Mouse (Mus musculus): ENCODE data around the gene Dntt. TPM values are rescaled to one million over a fixed set of nuclear protein-coding genes. Genes with fewer than 3 reads are reported as not detected.

Dntt gene
- polyA plus RNA-seq, 1 experiment from 2014 or later = not detected

GRCm38 (mm10) chr19:41006621-41007020, 22.5 kb upstream of the Dntt start:
- Histone ChIP-seq H3K4me2 (no peak overlapping the region), H3K9me3 (ENCODE audit: control insufficient read depth, low read length) (no peaks in the 10 kb centered on the region), H3K4me1 (replicated peaks; ENCODE audit: control insufficient read depth, insufficient read depth, low read length) (no peaks in the 10 kb centered on the region), H3K4me3 (ENCODE audit: low read depth, low read length) (no peak overlapping the region), H3K27me3 (replicated peaks; ENCODE audit: control insufficient read depth, insufficient read depth, low read length) (no peaks in the 10 kb centered on the region), H3K9ac (ENCODE audit: low read depth, low read length) (no peak overlapping the region), H3K36me3 (ENCODE audit: control insufficient read depth, insufficient read depth, low read length) (no peaks in the 10 kb centered on the region), H3K27ac (ENCODE audit: low read depth, low read length) (no peak overlapping the region)
- DNase-seq (ENCODE audit: low spot score) = no peak
- no peak for ATAC-seq (replicated peaks; ENCODE audit: low FRiP score)
- WGBS = 35% methylated on average over 4 of the region's 4 CpGs

- H3K4me1 ChIP-seq (replicated peaks; ENCODE audit: control insufficient read depth, insufficient read depth, low read length) = no peaks in the 10 kb centered on the region
- WGBS = 38% methylated on average over 6 of the region's 6 CpGs
- H3K27me3 ChIP-seq (replicated peaks; ENCODE audit: control insufficient read depth, insufficient read depth, low read length) = no peaks in the 10 kb centered on the region
- no peak overlapping the region for H3K4me2 ChIP-seq
- H3K9ac ChIP-seq (ENCODE audit: low read depth, low read length) = no peak overlapping the region
- H3K9me3 ChIP-seq (ENCODE audit: control insufficient read depth, low read length) = no peaks in the 10 kb centered on the region
- ATAC-seq (replicated peaks; ENCODE audit: low FRiP score) (no peak), DNase-seq (ENCODE audit: low spot score) (no peak)
- H3K27ac ChIP-seq (ENCODE audit: low read depth, low read length) = no peak overlapping the region
- H3K4me3 ChIP-seq (ENCODE audit: low read depth, low read length) = no peak overlapping the region
- no peaks in the 10 kb centered on the region for H3K36me3 ChIP-seq (ENCODE audit: control insufficient read depth, insufficient read depth, low read length)
Measured at GRCm38 (mm10) chr19:41007326-41007725, 21.7 kb upstream of the Dntt start.

GRCm38 (mm10) chr19:41007733-41008132, 21.3 kb upstream of the Dntt start:
- no peak overlapping the region for H3K4me3 ChIP-seq (ENCODE audit: low read depth, low read length)
- no peaks in the 10 kb centered on the region for H3K36me3 ChIP-seq (ENCODE audit: control insufficient read depth, insufficient read depth, low read length)
- ATAC-seq (replicated peaks; ENCODE audit: low FRiP score) (no peak), DNase-seq (ENCODE audit: low spot score) (no peak)
- 0 out of 2 replicates have a peak, but pooled peaks cover 2% of the 10 kb centered on the region for H3K27me3 ChIP-seq (replicated peaks; ENCODE audit: control insufficient read depth, insufficient read depth, low read length)
- H3K4me2 ChIP-seq = no peak overlapping the region
- no peak overlapping the region for H3K27ac ChIP-seq (ENCODE audit: low read depth, low read length)
- H3K9ac ChIP-seq (ENCODE audit: low read depth, low read length) = no peak overlapping the region
- H3K4me1 ChIP-seq (replicated peaks; ENCODE audit: control insufficient read depth, insufficient read depth, low read length) = no peaks in the 10 kb centered on the region
- WGBS = 74% methylated on average over 4 of the region's 4 CpGs
- no peaks in the 10 kb centered on the region for H3K9me3 ChIP-seq (ENCODE audit: control insufficient read depth, low read length)

GRCm38 (mm10) chr19:41008674-41009395, 20.2 kb upstream of the Dntt start:
- H3K9ac ChIP-seq (ENCODE audit: low read depth, low read length) = no peak overlapping the region
- 81% methylated on average over 5 of the region's 5 CpGs for WGBS
- H3K9me3 ChIP-seq (ENCODE audit: control insufficient read depth, low read length) = no peaks in the 10 kb centered on the region
- no peak overlapping the region for H3K4me2 ChIP-seq
- no peak overlapping the region for H3K4me3 ChIP-seq (ENCODE audit: low read depth, low read length)
- no peak for ATAC-seq (replicated peaks; ENCODE audit: low FRiP score)
- no peak for DNase-seq (ENCODE audit: low spot score)
- H3K36me3 ChIP-seq (ENCODE audit: control insufficient read depth, insufficient read depth, low read length) = no peaks in the 10 kb centered on the region
- H3K27ac ChIP-seq (ENCODE audit: low read depth, low read length) = no peak overlapping the region
- H3K4me1 ChIP-seq (replicated peaks; ENCODE audit: control insufficient read depth, insufficient read depth, low read length) = no peaks in the 10 kb centered on the region
- peaks cover 3% of the 10 kb centered on the region; the same call in 1 of the 2 replicates for H3K27me3 ChIP-seq (replicated peaks; ENCODE audit: control insufficient read depth, insufficient read depth, low read length)

- ATAC-seq (replicated peaks; ENCODE audit: low FRiP score) = no peak
- DNase-seq (ENCODE audit: low spot score) = no peak
- H3K36me3 ChIP-seq (ENCODE audit: control insufficient read depth, insufficient read depth, low read length) = no peaks in the 10 kb centered on the region
Measured at GRCm38 (mm10) chr19:41011676-41012075, 17.4 kb upstream of the Dntt start.

GRCm38 (mm10) chr19:41013591-41013990, 15.5 kb upstream of the Dntt start:
- Histone ChIP-seq H3K4me1 (replicated peaks; ENCODE audit: control insufficient read depth, insufficient read depth, low read length) (no peaks in the 10 kb centered on the region), H3K27ac (ENCODE audit: low read depth, low read length) (no peak overlapping the region), H3K9ac (ENCODE audit: low read depth, low read length) (no peak overlapping the region), H3K4me3 (ENCODE audit: low read depth, low read length) (no peak overlapping the region), H3K36me3 (ENCODE audit: control insufficient read depth, insufficient read depth, low read length) (no peaks in the 10 kb centered on the region), H3K4me2 (no peak overlapping the region), H3K27me3 (replicated peaks; ENCODE audit: control insufficient read depth, insufficient read depth, low read length) (peaks cover 3% of the 10 kb centered on the region; the same call in 1 of the 2 replicates), H3K9me3 (ENCODE audit: control insufficient read depth, low read length) (no peaks in the 10 kb centered on the region)
- DNase-seq (ENCODE audit: low spot score) (no peak), ATAC-seq (replicated peaks; ENCODE audit: low FRiP score) (no peak)
- 5% methylated on average over 5 of the region's 5 CpGs for WGBS

More at GRCm38 (mm10) chr19:41011676-41012075, 17.4 kb upstream of the Dntt start:
- Histone ChIP-seq H3K4me1 (replicated peaks; ENCODE audit: control insufficient read depth, insufficient read depth, low read length) (no peaks in the 10 kb centered on the region), H3K9me3 (ENCODE audit: control insufficient read depth, low read length) (no peaks in the 10 kb centered on the region), H3K27ac (ENCODE audit: low read depth, low read length) (no peak overlapping the region), H3K27me3 (replicated peaks; ENCODE audit: control insufficient read depth, insufficient read depth, low read length) (peaks cover 3% of the 10 kb centered on the region; the same call in 1 of the 2 replicates), H3K4me2 (no peak overlapping the region), H3K9ac (ENCODE audit: low read depth, low read length) (no peak overlapping the region), H3K4me3 (ENCODE audit: low read depth, low read length) (no peak overlapping the region)
- WGBS = 36% methylated on average over 5 of the region's 5 CpGs

- no peak for ATAC-seq (replicated peaks; ENCODE audit: low FRiP score)
- H3K9me3 ChIP-seq (ENCODE audit: control insufficient read depth, low read length) = no peaks in the 10 kb centered on the region
Measured at GRCm38 (mm10) chr19:41014003-41014402, 15.1 kb upstream of the Dntt start.

GRCm38 (mm10) chr19:41015951-41016716, 12.9 kb upstream of the Dntt start:
- WGBS = 13% methylated on average over 14 of the region's 14 CpGs
- ATAC-seq (replicated peaks; ENCODE audit: low FRiP score) (0 out of 2 replicates have a peak, but pooled peaks have one; percentile 34), DNase-seq (ENCODE audit: low spot score) (no peak)
- Histone ChIP-seq H3K36me3 (ENCODE audit: control insufficient read depth, insufficient read depth, low read length) (no peaks in the 10 kb centered on the region), H3K9me3 (ENCODE audit: control insufficient read depth, low read length) (no peaks in the 10 kb centered on the region), H3K4me3 (ENCODE audit: low read depth, low read length) (peak overlapping the region; percentile 30), H3K4me2 (peak overlapping the region; percentile 70), H3K9ac (ENCODE audit: low read depth, low read length) (peak overlapping the region; percentile 56; the same call in 1 of the 2 replicates), H3K27me3 (replicated peaks; ENCODE audit: control insufficient read depth, insufficient read depth, low read length) (peaks cover 3% of the 10 kb centered on the region; the same call in 1 of the 2 replicates), H3K4me1 (replicated peaks; ENCODE audit: control insufficient read depth, insufficient read depth, low read length) (no peaks in the 10 kb centered on the region), H3K27ac (ENCODE audit: low read depth, low read length) (no peak overlapping the region)

More at GRCm38 (mm10) chr19:41014003-41014402, 15.1 kb upstream of the Dntt start:
- Histone ChIP-seq H3K36me3 (ENCODE audit: control insufficient read depth, insufficient read depth, low read length) (no peaks in the 10 kb centered on the region), H3K9ac (ENCODE audit: low read depth, low read length) (no peak overlapping the region), H3K4me3 (ENCODE audit: low read depth, low read length) (no peak overlapping the region), H3K27ac (ENCODE audit: low read depth, low read length) (no peak overlapping the region), H3K4me1 (replicated peaks; ENCODE audit: control insufficient read depth, insufficient read depth, low read length) (no peaks in the 10 kb centered on the region), H3K4me2 (no peak overlapping the region), H3K27me3 (replicated peaks; ENCODE audit: control insufficient read depth, insufficient read depth, low read length) (peaks cover 3% of the 10 kb centered on the region; the same call in 1 of the 2 replicates)
- 16% methylated on average over 9 of the region's 9 CpGs for WGBS
- no peak for DNase-seq (ENCODE audit: low spot score)
